Mouse (Mus musculus) ES-E14 (cell line): ENCODE measurements around the gene Gtf2h2.
"Not testable (repeated sequence)": the region's sequence is repeated elsewhere in the genome, so short reads cannot be mapped to it uniquely, and the experiment has no call there.

ENCODE experiments used
- CHD2 ChIP-seq: IDR thresholded peaks from 2 replicates; pipeline ENCODE4 v1.6.1; 2014; ENCODE audit warnings: mild to moderate bottlenecking, low read depth, low read length, inconsistent platforms
- MAFK ChIP-seq: IDR thresholded peaks from 2 replicates; pipeline ENCODE4 v1.6.1; 2014; ENCODE audit warnings: mild to moderate bottlenecking, low read depth, low read length, inconsistent platforms; ENCODE audit not compliant: insufficient read depth
- ZC3H11A ChIP-seq: IDR thresholded peaks from 2 replicates; pipeline ENCODE4 v1.6.1; 2012; ENCODE audit warnings: low read depth, mild to moderate bottlenecking, inconsistent platforms, low read length, borderline replicate concordance
- ZNF384 ChIP-seq: IDR thresholded peaks from 2 replicates; pipeline ENCODE4 v1.6.1; 2012; ENCODE audit warnings: low read depth, low read length, inconsistent platforms

DNA sequence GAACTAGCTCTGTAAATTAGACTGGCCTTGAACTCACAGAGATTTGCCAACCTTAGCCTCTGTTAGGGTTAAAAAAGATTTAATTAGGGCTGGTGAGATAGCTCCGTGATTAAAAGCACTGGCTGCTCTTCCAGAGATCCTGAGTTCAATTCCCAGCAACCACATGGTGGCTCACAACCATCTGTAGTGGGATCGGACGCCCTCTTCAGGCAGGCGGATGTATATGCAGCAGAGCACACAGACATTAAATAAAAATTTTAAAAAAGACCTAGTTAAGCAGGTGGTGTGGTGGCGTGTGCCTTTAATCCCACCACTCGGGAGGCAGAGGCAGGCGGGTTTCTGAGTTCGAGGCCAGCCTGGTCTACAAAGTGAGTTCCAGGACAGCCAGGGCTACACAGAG, 2.0 kb upstream of the Gtf2h2 start:
- not testable (repeated sequence) for TF ChIP-seq CHD2, MAFK, ZNF384, ZC3H11A
